Mouse (Mus musculus) kidney, adult 2 months (tissue): ENCODE measurements around the gene B4galnt1.

Experiments
- CTCF ChIP-seq: fragments of 200-500 bp; conservative IDR thresholded peaks from 2 replicates; pipeline ENCODE4 v1.5.1; 2011; ENCODE audit warnings: low read depth, mild to moderate bottlenecking, control low read depth, low read length, moderate library complexity, mixed read lengths; ENCODE audit not compliant: insufficient read depth, insufficient read length
- POLR2A ChIP-seq: fragments of 200-500 bp; IDR thresholded peaks from one replicate; pipeline ENCODE4 v1.6.1; 2011; ENCODE audit warnings: low read depth, low read length, control low read depth

GRCm38 (mm10) chr10:127160081-127160480 is 4.9 kb upstream of the B4galnt1 start:
- no peak for TF ChIP-seq CTCF
- no peak for TF ChIP-seq POLR2A
